ENCODE assay signal across 8 mouse cellular contexts in genomic region chr15:82338593-82339112, GRCm38 (mm10). TPM values are rescaled to one million over a fixed set of nuclear protein-coding genes. Genes with fewer than 3 reads are reported as not detected.
A peak's percentile ranks its signal among the peaks of the same experiment; 100 is the strongest.
DNase-seq lines count a peak whose midpoint lies in the region; ATAC-seq lines count a peak whose summit lies in the region.

Gene Naga, minus strand, starts transcription at chr15:82338925.
Gene Pheta2, plus strand, starts transcription at chr15:82338942.
Gene Smdt1, plus strand, starts transcription at chr15:82338959.

- intact Hi-C loops in heart, postnatal 14 days (cut with DNase I): no loop called here

- no peaks in the 10 kb centered on the region for H3K9me3 ChIP-seq in forebrain, embryonic 14.5 days (replicated peaks; ENCODE audit: control insufficient read depth, low read length)
- H3K9me3 ChIP-seq in neural tube, embryonic 15.5 days (replicated peaks): no peaks in the 10 kb centered on the region

- H3K4me1 ChIP-seq in forebrain, embryonic 14.5 days (ENCODE audit: control insufficient read depth, insufficient read depth, low read length): peaks cover 9% of the 10 kb centered on the region; the same call in 1 of the 2 replicates
- peaks cover 37% of the 10 kb centered on the region for H3K4me1 ChIP-seq in neural tube, embryonic 15.5 days

- 0 out of 2 replicates have a peak within 1 kb of the TSS, but pooled peaks have one; percentile 2 for H3K27ac ChIP-seq in forebrain, embryonic 14.5 days (ENCODE audit: low read depth, low read length)
- peak within 1 kb of the TSS; percentile 63 for H3K27ac ChIP-seq in neural tube, embryonic 15.5 days (replicated peaks)

- H3K36me3 ChIP-seq in forebrain, embryonic 14.5 days (ENCODE audit: control insufficient read depth, insufficient read depth, low read length): peaks cover 24% of the 10 kb centered on the region
- H3K36me3 ChIP-seq in neural tube, embryonic 15.5 days: peaks cover 19% of the 10 kb centered on the region

- H3K4me2 ChIP-seq in forebrain, embryonic 14.5 days (ENCODE audit: low read length): peak within 1 kb of the TSS; percentile 65
- H3K4me2 ChIP-seq in neural tube, embryonic 15.5 days: peak within 1 kb of the TSS; percentile 67

- peak; percentile 93 for ATAC-seq in forebrain, embryonic 14.5 days
- ATAC-seq in neural tube, embryonic 15.5 days (ENCODE audit: low FRiP score): peak; percentile 90

- under 1% methylated on average over 41 of the region's 41 CpGs for WGBS in forebrain, embryonic 14.5 days
- WGBS in neural tube, embryonic 15.5 days: under 1% methylated on average over 41 of the region's 41 CpGs

- H3K4me3 ChIP-seq in forebrain, embryonic 14.5 days (ENCODE audit: low read depth, low read length): peak within 1 kb of the TSS; percentile 47
- peak within 1 kb of the TSS; percentile 59 for H3K4me3 ChIP-seq in neural tube, embryonic 15.5 days (replicated peaks)

- H3K9ac ChIP-seq in forebrain, embryonic 14.5 days (ENCODE audit: low read length): peak within 1 kb of the TSS; percentile 70
- peak within 1 kb of the TSS; percentile 58 for H3K9ac ChIP-seq in neural tube, embryonic 15.5 days (replicated peaks)

- DNase-seq in ES-CJ7 (ENCODE audit: low read depth, low spot score): peak; percentile 97
- DNase-seq in cerebellum, adult 11 months: peak; percentile 95
- DNase-seq in forebrain, embryonic 14.5 days (ENCODE audit: low spot score): peak; percentile 96
- DNase-seq in heart, postnatal 14 days: peak; percentile 98 to 99
- DNase-seq in layer of hippocampus, adult 11-12 months (ENCODE audit: low spot score): peak; percentile 95
- peak; percentile 97 to 98 for DNase-seq in lung, adult 18-20 months
- DNase-seq in testis, postnatal 14 days (ENCODE audit: low spot score): peak; percentile 89

- peaks cover 17% of the 10 kb centered on the region for H3K27me3 ChIP-seq in forebrain, embryonic 14.5 days (replicated peaks; ENCODE audit: control insufficient read depth, insufficient read depth, low read length)
- H3K27me3 ChIP-seq in neural tube, embryonic 15.5 days (replicated peaks): peaks cover 14% of the 10 kb centered on the region

RNA-seq across cellular contexts. Expression of gene Naga, which starts in this region (rescaled TPM):
- 27.5 and 29.6 TPM in 2 replicates for polyA plus RNA-seq in forebrain, embryonic 14.5 days (2014; fragmentation: Nextera tagmentation; extraction: Ambion mirVana)
- total RNA-seq in heart, postnatal 14 days (2021): 10 to 100 TPM; 28.9 to 33.4 TPM
- polyA plus RNA-seq in neural tube, embryonic 15.5 days (2015; fragmentation: Nextera tagmentation; extraction: Ambion mirVana): 33.4 and 41.8 TPM in 2 replicates

RNA-seq across cellular contexts. Expression of gene Pheta2, which starts in this region (rescaled TPM):
- polyA plus RNA-seq in forebrain, embryonic 14.5 days (2014; fragmentation: Nextera tagmentation; extraction: Ambion mirVana): 0.63 and 0.80 TPM in 2 replicates
- total RNA-seq in heart, postnatal 14 days (2021): 1 to 10 TPM; 2.0 to 2.3 TPM
- polyA plus RNA-seq in neural tube, embryonic 15.5 days (2015; fragmentation: Nextera tagmentation; extraction: Ambion mirVana): 2.4 and 6.6 TPM in 2 replicates

RNA-seq across cellular contexts. Expression of gene Smdt1, which starts in this region (rescaled TPM):
- polyA plus RNA-seq in forebrain, embryonic 14.5 days (2014; fragmentation: Nextera tagmentation; extraction: Ambion mirVana): 296 and 326 TPM in 2 replicates
- total RNA-seq in heart, postnatal 14 days (2021): 100 to 1,000 TPM; 197 to 205 TPM
- 392 and 440 TPM in 2 replicates for polyA plus RNA-seq in neural tube, embryonic 15.5 days (2015; fragmentation: Nextera tagmentation; extraction: Ambion mirVana)

Comparison
In these comparisons a context has a peak if more than half of its experiments do, and no peak if none do; other contexts are left out.
1. Peak in every context shown above with its lines: DNase-seq, ATAC-seq, H3K4me3 ChIP-seq and H3K27ac ChIP-seq.